18 mouse cellular contexts compared by ENCODE assay signal in the genomic region with DNA sequence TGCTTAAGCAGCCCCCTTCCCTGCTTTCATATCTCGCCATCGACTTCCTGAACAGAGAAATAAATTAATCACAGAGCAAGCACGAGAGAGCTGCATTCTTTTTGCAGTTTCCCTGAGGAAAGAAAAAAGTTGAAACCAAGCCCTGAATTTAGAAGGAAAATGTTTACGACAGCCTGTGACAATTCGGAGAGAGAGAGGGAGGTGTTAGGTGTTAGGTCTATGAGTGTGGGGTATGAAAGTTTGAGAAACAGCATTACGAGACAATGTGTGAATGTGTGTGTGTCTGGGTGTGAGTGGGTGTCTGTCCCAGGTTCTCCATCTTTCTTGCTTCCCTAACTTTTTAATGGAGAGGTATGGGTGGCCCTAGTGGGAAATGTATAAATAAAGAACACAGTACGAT.
"Had no signal": no experiment of that assay in that cellular context is flagged by ENCODE, and none has a peak within 500 bp of the region (broad histone marks: within the 10 kb centered on the region; RNA-seq: fewer than 3 reads in every experiment).

No protein-coding gene starts in this region.

- H3K27me3 ChIP-seq: heart, embryonic 15.5 days; hindbrain, embryonic 15.5 days; intestine, embryonic 15.5 days had no signal

- ATAC-seq: inflammation-experienced regulatory T-cells, adult 6 months; intestine, embryonic 15.5 days; intestine, postnatal 0 days had no signal

- H3K9me3 ChIP-seq: heart, embryonic 13.5 days; heart, embryonic 15.5 days; hindbrain, embryonic 13.5 days; hindbrain, embryonic 15.5 days; intestine, embryonic 15.5 days had no signal

- H3K36me3 ChIP-seq: heart, embryonic 13.5 days; heart, embryonic 15.5 days; hindbrain, embryonic 13.5 days; hindbrain, embryonic 15.5 days; intestine, embryonic 15.5 days had no signal

- H3K9ac ChIP-seq: heart, embryonic 13.5 days; heart, embryonic 15.5 days; hindbrain, embryonic 15.5 days; intestine, embryonic 15.5 days; liver, embryonic 14.5 days had no signal

- H3K4me1 ChIP-seq: heart, embryonic 15.5 days; intestine, embryonic 15.5 days had no signal

- DNase-seq: kidney, adult 18-20 months; kidney, adult 8-10 months; kidney, postnatal 25 days; kidney, postnatal 4 days; liver had no signal

- H3K27ac ChIP-seq: heart, adult 2 months; heart, embryonic 13.5 days; heart, embryonic 15.5 days; hindbrain, embryonic 15.5 days; intestine, embryonic 15.5 days; layer of hippocampus, adult 2 months; left cerebral cortex, adult 2 months; liver, embryonic 14.5 days had no signal

- H3K4me2 ChIP-seq: heart, embryonic 11.5 days; heart, embryonic 13.5 days; heart, embryonic 15.5 days; hindbrain, embryonic 13.5 days; hindbrain, embryonic 15.5 days; intestine, embryonic 15.5 days; liver, embryonic 11.5 days had no signal

- H3K4me3 ChIP-seq: heart, adult 2 months; heart, embryonic 13.5 days; heart, embryonic 15.5 days; hindbrain, embryonic 13.5 days; hindbrain, embryonic 15.5 days; intestine, embryonic 15.5 days; layer of hippocampus, adult 2 months; left cerebral cortex, adult 2 months had no signal
